ENCODE assay signal across 10 mouse cellular contexts in genomic region chr10:81644716-81645115, GRCm38 (mm10). TPM values are rescaled to one million over a fixed set of nuclear protein-coding genes. Genes with fewer than 3 reads are reported as not detected.
A peak's percentile ranks its signal among the peaks of the same experiment; 100 is the strongest.
DNase-seq lines count a peak whose midpoint lies in the region; ATAC-seq and TF ChIP-seq lines count a peak whose summit lies in the region.
"Had no signal": no experiment of that assay in that cellular context is flagged by ENCODE, and none has a peak within 500 bp of the region (broad histone marks: within the 10 kb centered on the region; RNA-seq: fewer than 3 reads in every experiment).

No protein-coding gene starts in this region.

- ATAC-seq in lung, embryonic 14.5 days (ENCODE audit: insufficient read depth) = no peak
- no peak for ATAC-seq in liver, postnatal 0 days

- no peaks in the 10 kb centered on the region for H3K36me3 ChIP-seq in lung, embryonic 14.5 days (ENCODE audit: insufficient read depth)
- peaks cover 0 to 6% of the 10 kb centered on the region in 2 experiments; a peak in 1 of 4 replicates for H3K36me3 ChIP-seq in MEL (ENCODE audit: control insufficient read depth in 1 of 2, insufficient read depth in 2 of 2, low read length in 2 of 2)
- no peaks in the 10 kb centered on the region for H3K36me3 ChIP-seq in liver, postnatal 0 days (replicated peaks; ENCODE audit: insufficient read depth, low read length)
- H3K36me3 ChIP-seq: forebrain, embryonic 12.5 days; midbrain, embryonic 13.5 days; stomach, embryonic 15.5 days had no signal

- no peaks in the 10 kb centered on the region for H3K27me3 ChIP-seq in lung, embryonic 14.5 days (ENCODE audit: insufficient read depth, low read length)
- H3K27me3 ChIP-seq in MEL (ENCODE audit: control insufficient read depth in 1 of 2, insufficient read depth in 2 of 2, low read length in 2 of 2) = no peaks in the 10 kb centered on the region
- H3K27me3 ChIP-seq in liver, postnatal 0 days (ENCODE audit: insufficient read depth, low read length) = no peaks in the 10 kb centered on the region
- H3K27me3 ChIP-seq: stomach, embryonic 15.5 days had no signal

- H3K4me1 ChIP-seq in lung, embryonic 14.5 days (ENCODE audit: insufficient read depth) = 0 out of 2 replicates have a peak, but pooled peaks cover 5% of the 10 kb centered on the region
- peaks cover 2 to 15% of the 10 kb centered on the region in 2 experiments; a peak in 3 of 4 replicates for H3K4me1 ChIP-seq in MEL (ENCODE audit: control insufficient read depth in 1 of 2, insufficient read depth in 2 of 2, low read length in 2 of 2)
- peaks cover 18% of the 10 kb centered on the region for H3K4me1 ChIP-seq in liver, postnatal 0 days (ENCODE audit: insufficient read depth)

- no peak for TF ChIP-seq EP300 in MEL (IDR thresholded peaks at IDR 0.05; ENCODE audit: low read depth in 1 of 2, low read length in 2 of 2)
- no peak for TF ChIP-seq EP300 in liver, postnatal 0 days (IDR thresholded peaks at IDR 0.05; ENCODE audit: low read depth)

- no peak for TF ChIP-seq RAD21 in MEL (IDR thresholded peaks at IDR 0.05; ENCODE audit: low read depth, low read length)

- H3K9me3 ChIP-seq in lung, embryonic 14.5 days (ENCODE audit: low read depth, low read length) = no peaks in the 10 kb centered on the region
- H3K9me3 ChIP-seq in MEL (replicated peaks; ENCODE audit: insufficient read depth, low read length) = no peaks in the 10 kb centered on the region
- no peaks in the 10 kb centered on the region for H3K9me3 ChIP-seq in liver, postnatal 0 days (ENCODE audit: low read length)
- H3K9me3 ChIP-seq: forebrain, embryonic 12.5 days; midbrain, embryonic 13.5 days; stomach, embryonic 15.5 days had no signal

- no peak overlapping the region for H3K27ac ChIP-seq in lung, embryonic 14.5 days (ENCODE audit: low read depth)
- peak overlapping the region; percentile 76; the same call in 1 of the 2 replicates for H3K27ac ChIP-seq in MEL (ENCODE audit: control insufficient read depth, low read depth, low read length)
- H3K27ac ChIP-seq in liver, postnatal 0 days (ENCODE audit: low read depth) = no peak overlapping the region

- intact Hi-C loops in gastrocnemius, postnatal 36 days (cut with DNase I) = no loop called here

- no peak for TF ChIP-seq POLR2A in MEL (IDR thresholded peaks at IDR 0.05; ENCODE audit: control insufficient read depth in 1 of 2, insufficient read depth in 1 of 2, low read depth in 1 of 2, low read length in 2 of 2, poor library complexity in 1 of 2)

- no peak for TF ChIP-seq CTCF in lung, embryonic 14.5 days (IDR thresholded peaks at IDR 0.05; ENCODE audit: low read depth)
- no peak for TF ChIP-seq CTCF in MEL (IDR thresholded peaks at IDR 0.05 in 2 of 3, conservative IDR thresholded peaks at IDR 0.05 in 1 of 3; ENCODE audit: control insufficient read depth in 1 of 3, insufficient read depth in 1 of 3, low read depth in 2 of 3, low read length in 3 of 3, poor library complexity in 1 of 3, severe bottlenecking in 1 of 3)
- no peak for TF ChIP-seq CTCF in liver, postnatal 0 days (IDR thresholded peaks at IDR 0.05; ENCODE audit: low read depth)

- 82% methylated on average over 18 of the region's 18 CpGs for WGBS in lung, embryonic 14.5 days
- WGBS in liver, postnatal 0 days (ENCODE audit: insufficient replicate concordance) = 86% methylated on average over 18 of the region's 18 CpGs

- H3K4me2 ChIP-seq in lung, embryonic 14.5 days = peak overlapping the region; percentile 92
- no peak overlapping the region for H3K4me2 ChIP-seq in liver, postnatal 0 days (ENCODE audit: low read depth, low read length)

- H3K4me3 ChIP-seq in lung, embryonic 14.5 days (ENCODE audit: low read depth, low read length) = no peak overlapping the region
- peak overlapping the region; percentile 55 to 81; a peak in 3 of 4 replicates for H3K4me3 ChIP-seq in MEL (ENCODE audit: control insufficient read depth in 1 of 2, insufficient read depth in 1 of 2, low read depth in 2 of 2, low read length in 2 of 2)
- H3K4me3 ChIP-seq in liver, postnatal 0 days (ENCODE audit: low read depth, low read length) = no peak overlapping the region

- no peak overlapping the region for H3K9ac ChIP-seq in lung, embryonic 14.5 days
- H3K9ac ChIP-seq in MEL (ENCODE audit: control insufficient read depth, low read depth, low read length, poor library complexity, severe bottlenecking) = peak overlapping the region; percentile 82
- H3K9ac ChIP-seq in liver, postnatal 0 days (replicated peaks) = no peak overlapping the region

- peak; percentile 5 for DNase-seq in gastrocnemius, postnatal 25 days
- DNase-seq in gastrocnemius, postnatal 36 days = no peak
- no peak for DNase-seq in lung, embryonic 14.5 days
- DNase-seq in lung, postnatal 36 days = no peak
- no peak for DNase-seq in MEL (ENCODE audit: low read depth, low spot score)
- DNase-seq in liver, postnatal 0 days = peak; percentile 11
- DNase-seq in embryo, embryonic 9.5 days (ENCODE audit: extremely low spot score) = no peak

- H3K79me2 ChIP-seq in MEL (ENCODE audit: control insufficient read depth, insufficient read depth, low read length, poor library complexity) = peaks cover 7% of the 10 kb centered on the region

TF ChIP-seq in MEL, 35 proteins besides CTCF, POLR2A, EP300 and RAD21:
- no peak for TF ChIP-seq HCFC1 (IDR thresholded peaks at IDR 0.05; ENCODE audit: low read depth, low read length)
- no peak for TF ChIP-seq MEF2A (IDR thresholded peaks at IDR 0.05; ENCODE audit: extremely low read depth, insufficient replicate concordance, low read depth, low read length, poor library complexity, severe bottlenecking)
- no peak for TF ChIP-seq MAFK (IDR thresholded peaks at IDR 0.05; ENCODE audit: borderline replicate concordance, low read depth, low read length)
- TF ChIP-seq NELFE (IDR thresholded peaks at IDR 0.05; ENCODE audit: low read depth, low read length) = no peak
- TF ChIP-seq USF1 (IDR thresholded peaks at IDR 0.05; ENCODE audit: low read depth, low read length) = no peak
- TF ChIP-seq GATA1 (IDR thresholded peaks at IDR 0.05; ENCODE audit: low read depth, low read length) = no peak
- no peak for TF ChIP-seq ZKSCAN1 (IDR thresholded peaks at IDR 0.05; ENCODE audit: low read depth, low read length)
- TF ChIP-seq ZNF384 (IDR thresholded peaks at IDR 0.05; ENCODE audit: low read depth, low read length) = no peak
- no peak for TF ChIP-seq ELF1 (IDR thresholded peaks at IDR 0.05; ENCODE audit: low read depth, low read length)
- TF ChIP-seq MYC (IDR thresholded peaks at IDR 0.05; ENCODE audit: low read depth, low read length) = no peak
- no peak for TF ChIP-seq TBP (IDR thresholded peaks at IDR 0.05; ENCODE audit: low read depth, low read length)
- no peak for TF ChIP-seq GABPA (IDR thresholded peaks at IDR 0.05; ENCODE audit: low read depth, low read length)
- TF ChIP-seq JUND (IDR thresholded peaks at IDR 0.05; ENCODE audit: low read depth, low read length) = no peak
- no peak for TF ChIP-seq POLR2AphosphoS5 (IDR thresholded peaks at IDR 0.05; ENCODE audit: borderline replicate concordance, low read depth, low read length)
TF ChIP-seq in MEL: peak in this region for 0.

RNA-seq across cellular contexts. Expression of gene Gm10778, which starts 4.1 kb away (rescaled TPM):
- 1 to 10 TPM in 1 of 2 experiments, under 1 TPM in 1; 0.87 to 1.3 TPM for total RNA-seq in gastrocnemius, postnatal 25 days (2021)
- total RNA-seq in gastrocnemius, postnatal 36 days (2021) = 1 to 10 TPM; 1.2 to 1.6 TPM
- 4.0 and 4.7 TPM in 2 replicates for polyA plus RNA-seq in lung, embryonic 14.5 days (2014; fragmentation: Nextera tagmentation; extraction: Ambion mirVana)
- 3.5 and 3.9 TPM in 2 replicates for total RNA-seq in MEL (2012; rRNA removed)
- polyA plus RNA-seq in MEL (2012; ENCODE audit: insufficient read depth in 1 of 2, insufficient read length in 2 of 2, low read depth in 1 of 2, low replicate concordance in 2 of 2, missing spikeins in 1 of 2) = 1 to 10 TPM in 1 of 2 experiments, not detected in 1; 2.0 TPM
- 1.1 and 1.2 TPM in 2 replicates for polyA plus RNA-seq in liver, postnatal 0 days (2015; fragmentation: Nextera tagmentation; extraction: Ambion mirVana)

RNA-seq across cellular contexts. Expression of gene Ankrd24, which starts 16.4 kb away (rescaled TPM):
- total RNA-seq in gastrocnemius, postnatal 25 days (2021) = 1 to 10 TPM; 5.9 to 9.5 TPM
- 1 to 10 TPM; 7.0 to 8.7 TPM for total RNA-seq in gastrocnemius, postnatal 36 days (2021)
- polyA plus RNA-seq in lung, embryonic 14.5 days (2014; fragmentation: Nextera tagmentation; extraction: Ambion mirVana) = 6.1 and 7.3 TPM in 2 replicates
- total RNA-seq in MEL (2012; rRNA removed) = 3.2 and 4.5 TPM in 2 replicates
- 10 to 100 TPM in 1 of 2 experiments, not detected in 1; 14.6 TPM for polyA plus RNA-seq in MEL (2012; ENCODE audit: insufficient read depth in 1 of 2, insufficient read length in 2 of 2, low read depth in 1 of 2, low replicate concordance in 2 of 2, missing spikeins in 1 of 2)
- polyA plus RNA-seq in liver, postnatal 0 days (2015; fragmentation: Nextera tagmentation; extraction: Ambion mirVana) = 1.8 and 2.1 TPM in 2 replicates

RNA-seq across cellular contexts. Expression of gene Sirt6, which starts 17.1 kb away (rescaled TPM):
- 1 to 10 TPM; 3.8 to 5.2 TPM for total RNA-seq in gastrocnemius, postnatal 25 days (2021)
- total RNA-seq in gastrocnemius, postnatal 36 days (2021) = 1 to 10 TPM; 3.5 to 4.1 TPM
- polyA plus RNA-seq in lung, embryonic 14.5 days (2014; fragmentation: Nextera tagmentation; extraction: Ambion mirVana) = 35.8 and 39.3 TPM in 2 replicates
- 8.2 and 10.5 TPM in 2 replicates for total RNA-seq in MEL (2012; rRNA removed)
- polyA plus RNA-seq in MEL (2012; ENCODE audit: insufficient read depth in 1 of 2, insufficient read length in 2 of 2, low read depth in 1 of 2, low replicate concordance in 2 of 2, missing spikeins in 1 of 2) = 10 to 100 TPM in 1 of 2 experiments, not detected in 1; 38.2 TPM
- polyA plus RNA-seq in liver, postnatal 0 days (2015; fragmentation: Nextera tagmentation; extraction: Ambion mirVana) = 4.5 and 6.1 TPM in 2 replicates

RNA-seq across cellular contexts. Expression of gene BC025920, which starts 38.6 kb away (rescaled TPM):
- total RNA-seq in gastrocnemius, postnatal 25 days (2021) = 1 to 10 TPM; 1.8 to 2.5 TPM
- total RNA-seq in gastrocnemius, postnatal 36 days (2021) = 1 to 10 TPM; 2.3 TPM
- 0.58 and 0.61 TPM in 2 replicates for polyA plus RNA-seq in lung, embryonic 14.5 days (2014; fragmentation: Nextera tagmentation; extraction: Ambion mirVana)
- 0.98 and 1.1 TPM in 2 replicates for total RNA-seq in MEL (2012; rRNA removed)
- polyA plus RNA-seq in MEL (2012; ENCODE audit: insufficient read depth in 1 of 2, insufficient read length in 2 of 2, low read depth in 1 of 2, low replicate concordance in 2 of 2, missing spikeins in 1 of 2) = 1 to 10 TPM in 1 of 2 experiments, not detected in 1; 1.7 TPM
- polyA plus RNA-seq in liver, postnatal 0 days (2015; fragmentation: Nextera tagmentation; extraction: Ambion mirVana) = 0.13 TPM in 2 replicates

RNA-seq across cellular contexts. Expression of gene Tle6, which starts 43.8 kb away (rescaled TPM):
- total RNA-seq in gastrocnemius, postnatal 25 days (2021) = 1 to 10 TPM; 3.9 to 6.8 TPM
- 1 to 10 TPM; 4.2 to 4.9 TPM for total RNA-seq in gastrocnemius, postnatal 36 days (2021)
- 24.1 and 25.2 TPM in 2 replicates for polyA plus RNA-seq in lung, embryonic 14.5 days (2014; fragmentation: Nextera tagmentation; extraction: Ambion mirVana)
- 16.9 and 17.3 TPM in 2 replicates for total RNA-seq in MEL (2012; rRNA removed)
- polyA plus RNA-seq in MEL (2012; ENCODE audit: insufficient read depth in 1 of 2, insufficient read length in 2 of 2, low read depth in 1 of 2, low replicate concordance in 2 of 2, missing spikeins in 1 of 2) = 10 to 100 TPM in 1 of 2 experiments, not detected in 1; 31.9 TPM
- polyA plus RNA-seq in liver, postnatal 0 days (2015; fragmentation: Nextera tagmentation; extraction: Ambion mirVana) = 2.9 and 3.0 TPM in 2 replicates

Comparison
In these comparisons a context has a peak if more than half of its experiments do, and no peak if none do; other contexts are left out.
1. DNase-seq: peak in gastrocnemius, postnatal 25 days (single experiment) and liver, postnatal 0 days (single experiment); none in gastrocnemius, postnatal 36 days (0 of 2), lung, embryonic 14.5 days (single experiment), lung, postnatal 36 days (single experiment), MEL (single experiment) and embryo, embryonic 9.5 days (single experiment).
2. H3K4me3 ChIP-seq: peak in MEL (2 of 2); none in lung, embryonic 14.5 days (single experiment) and liver, postnatal 0 days (single experiment).